Mouse (Mus musculus) liver, postnatal 0 days (tissue): ENCODE data around the gene Ghrl.

Experiments
- CTCF ChIP-seq: sonication (generic); IDR thresholded peaks from 2 replicates; pipeline ENCODE4 v1.5.1; 2016; ENCODE audit warnings: antibody characterized with exemption, low read depth
- EP300 ChIP-seq: IDR thresholded peaks from 2 replicates; pipeline ENCODE4 v1.6.1; 2016; ENCODE audit warnings: antibody characterized with exemption, low read depth, mild to moderate bottlenecking

DNA sequence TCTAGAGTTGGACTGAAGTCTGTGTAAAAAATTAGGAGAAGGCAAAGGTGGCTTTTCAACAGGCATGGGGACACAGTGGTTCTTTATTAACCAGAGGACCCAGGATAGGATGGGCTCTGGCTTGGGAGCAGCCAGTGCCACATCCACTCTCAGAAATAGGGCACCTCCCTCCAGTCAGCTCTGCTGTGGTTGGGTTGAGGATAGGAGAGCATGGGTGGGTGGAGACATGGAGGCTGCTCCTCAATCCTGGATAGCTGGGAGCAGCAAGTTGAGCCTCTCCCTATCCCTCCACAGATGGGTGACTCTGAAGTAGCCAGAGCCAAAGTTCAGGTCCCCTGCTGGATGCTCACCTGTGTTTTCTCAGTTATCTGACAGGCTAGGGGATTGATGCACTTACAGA, 25.4 kb upstream of the Ghrl start:
- TF ChIP-seq EP300 (no peak), CTCF (no peak)
